Mouse (Mus musculus): Measurements from ENCODE around the gene Zic5. TPM values are rescaled to one million over a fixed set of nuclear protein-coding genes. Genes with fewer than 3 reads are reported as not detected.
A peak's percentile ranks its signal among the peaks of the same experiment; 100 is the strongest.

Gene Zic5
- polyA plus RNA-seq, 1 experiment from 2014 or later = not detected

GRCm38 (mm10) chr14:122454901-122455561 is 10.4 kb downstream of the Zic5 start:
- peaks cover 70% of the 10 kb centered on the region for H3K27me3 ChIP-seq (replicated peaks; ENCODE audit: control insufficient read depth, insufficient read depth, low read length)
- H3K4me2 ChIP-seq (replicated peaks; ENCODE audit: low read depth) = no peak overlapping the region
- H3K9me3 ChIP-seq (ENCODE audit: control insufficient read depth) = no peaks in the 10 kb centered on the region
- H3K4me3 ChIP-seq (ENCODE audit: low read depth, low read length) = no peak overlapping the region
- no peak for ATAC-seq
- no peak overlapping the region for H3K27ac ChIP-seq (ENCODE audit: low read depth, low read length)
- 64% methylated on average over 10 of the region's 10 CpGs for WGBS
- H3K9ac ChIP-seq (ENCODE audit: low read depth, low read length) = no peak overlapping the region
- no peaks in the 10 kb centered on the region for H3K36me3 ChIP-seq (ENCODE audit: control insufficient read depth, insufficient read depth)
- H3K4me1 ChIP-seq (replicated peaks; ENCODE audit: control insufficient read depth, insufficient read depth, low read length) = no peaks in the 10 kb centered on the region
- TF ChIP-seq CTCF (IDR thresholded peaks at IDR 0.05; ENCODE audit: low read depth) = no peak

- H3K36me3 ChIP-seq (ENCODE audit: control insufficient read depth, insufficient read depth) = no peaks in the 10 kb centered on the region
- ATAC-seq = no peak
- H3K4me3 ChIP-seq (ENCODE audit: low read depth, low read length) = peak overlapping the region; percentile 27
- TF ChIP-seq CTCF (IDR thresholded peaks at IDR 0.05; ENCODE audit: low read depth) = no peak
- WGBS = 15% methylated on average over 12 of the region's 12 CpGs
- H3K27me3 ChIP-seq (replicated peaks; ENCODE audit: control insufficient read depth, insufficient read depth, low read length) = peaks cover 73% of the 10 kb centered on the region
- no peak overlapping the region for H3K27ac ChIP-seq (ENCODE audit: low read depth, low read length)
- no peaks in the 10 kb centered on the region for H3K4me1 ChIP-seq (replicated peaks; ENCODE audit: control insufficient read depth, insufficient read depth, low read length)
- H3K9ac ChIP-seq (ENCODE audit: low read depth, low read length) = no peak overlapping the region
- peak overlapping the region; percentile 57 for H3K4me2 ChIP-seq (replicated peaks; ENCODE audit: low read depth)
- H3K9me3 ChIP-seq (ENCODE audit: control insufficient read depth) = no peaks in the 10 kb centered on the region
Observed at GRCm38 (mm10) chr14:122453996-122454738, 11.3 kb downstream of the Zic5 start.

- peak; percentile 22; the same call in 1 of the 2 replicates for TF ChIP-seq CTCF (IDR thresholded peaks at IDR 0.05; ENCODE audit: low read depth)
- Histone ChIP-seq H3K36me3 (ENCODE audit: control insufficient read depth, insufficient read depth) (no peaks in the 10 kb centered on the region), H3K27me3 (replicated peaks; ENCODE audit: control insufficient read depth, insufficient read depth, low read length) (peaks cover 80% of the 10 kb centered on the region), H3K4me3 (ENCODE audit: low read depth, low read length) (peak overlapping the region; percentile 27), H3K4me2 (replicated peaks; ENCODE audit: low read depth) (peak overlapping the region; percentile 57), H3K27ac (ENCODE audit: low read depth, low read length) (no peak overlapping the region), H3K9ac (ENCODE audit: low read depth, low read length) (no peak overlapping the region), H3K4me1 (replicated peaks; ENCODE audit: control insufficient read depth, insufficient read depth, low read length) (no peaks in the 10 kb centered on the region), H3K9me3 (ENCODE audit: control insufficient read depth) (no peaks in the 10 kb centered on the region)
- whole genome bisulfite sequencing = 6% methylated on average over 32 of the region's 32 CpGs
- no peak for ATAC-seq
Observed at GRCm38 (mm10) chr14:122453388-122453995, 12.0 kb downstream of the Zic5 start.

- no peak for ATAC-seq
- H3K4me1 ChIP-seq (replicated peaks; ENCODE audit: control insufficient read depth, insufficient read depth, low read length) = no peaks in the 10 kb centered on the region
- no peak for TF ChIP-seq CTCF (IDR thresholded peaks at IDR 0.05; ENCODE audit: low read depth)
- no peaks in the 10 kb centered on the region for H3K36me3 ChIP-seq (ENCODE audit: control insufficient read depth, insufficient read depth)
- H3K27me3 ChIP-seq (replicated peaks; ENCODE audit: control insufficient read depth, insufficient read depth, low read length) = peaks cover 83% of the 10 kb centered on the region
- H3K4me3 ChIP-seq (ENCODE audit: low read depth, low read length) = no peak overlapping the region
- H3K9me3 ChIP-seq (ENCODE audit: control insufficient read depth) = no peaks in the 10 kb centered on the region
- WGBS = 50% methylated on average over 13 of the region's 13 CpGs
- no peak overlapping the region for H3K27ac ChIP-seq (ENCODE audit: low read depth, low read length)
- no peak overlapping the region for H3K4me2 ChIP-seq (replicated peaks; ENCODE audit: low read depth)
- no peak overlapping the region for H3K9ac ChIP-seq (ENCODE audit: low read depth, low read length)
Observed at GRCm38 (mm10) chr14:122452701-122453387, 12.6 kb downstream of the Zic5 start.

GRCm38 (mm10) chr14:122451551-122452145 is 13.8 kb downstream of the Zic5 start:
- no peak for TF ChIP-seq CTCF (IDR thresholded peaks at IDR 0.05; ENCODE audit: low read depth)
- 60% methylated on average over 5 of the region's 5 CpGs for WGBS
- no peak overlapping the region for H3K4me3 ChIP-seq (ENCODE audit: low read depth, low read length)
- H3K36me3 ChIP-seq (ENCODE audit: control insufficient read depth, insufficient read depth) = no peaks in the 10 kb centered on the region
- H3K9ac ChIP-seq (ENCODE audit: low read depth, low read length) = no peak overlapping the region
- no peak overlapping the region for H3K27ac ChIP-seq (ENCODE audit: low read depth, low read length)
- peaks cover 83% of the 10 kb centered on the region for H3K27me3 ChIP-seq (replicated peaks; ENCODE audit: control insufficient read depth, insufficient read depth, low read length)
- no peaks in the 10 kb centered on the region for H3K9me3 ChIP-seq (ENCODE audit: control insufficient read depth)
- no peak overlapping the region; the same call in 1 of the 2 replicates for H3K4me2 ChIP-seq (replicated peaks; ENCODE audit: low read depth)
- ATAC-seq = no peak
- H3K4me1 ChIP-seq (replicated peaks; ENCODE audit: control insufficient read depth, insufficient read depth, low read length) = no peaks in the 10 kb centered on the region

Measured in intestine, postnatal 0 days (tissue).